34 mouse cellular contexts compared by ENCODE assay signal in genomic region chr12:8632737-8633365, GRCm38 (mm10). TPM values are rescaled to one million over a fixed set of nuclear protein-coding genes. Genes with fewer than 3 reads are reported as not detected.
DNase-seq lines count a peak whose midpoint lies in the region; ATAC-seq and TF ChIP-seq lines count a peak whose summit lies in the region.
"Had no signal": no experiment of that assay in that cellular context is flagged by ENCODE, and none has a peak within 500 bp of the region (broad histone marks: within the 10 kb centered on the region; RNA-seq: fewer than 3 reads in every experiment).

No protein-coding gene starts in this region.

- H3K9me3 ChIP-seq in hindbrain, embryonic 14.5 days (ENCODE audit: control insufficient read depth, low read length), result no peaks in the 10 kb centered on the region
- H3K9me3 ChIP-seq in hindbrain, postnatal 0 days (ENCODE audit: low read length), result no peaks in the 10 kb centered on the region
- H3K9me3 ChIP-seq in midbrain, embryonic 11.5 days (ENCODE audit: control insufficient read depth, low read length), result no peaks in the 10 kb centered on the region
- H3K9me3 ChIP-seq in midbrain, embryonic 14.5 days (ENCODE audit: control insufficient read depth, low read length), result 0 out of 2 replicates have a peak, but pooled peaks cover 2% of the 10 kb centered on the region
- H3K9me3 ChIP-seq in MEL (replicated peaks; ENCODE audit: insufficient read depth, low read length), result no peaks in the 10 kb centered on the region
- H3K9me3 ChIP-seq: embryonic facial prominence, embryonic 12.5 days; embryonic facial prominence, embryonic 15.5 days; hindbrain, embryonic 10.5 days; hindbrain, embryonic 13.5 days had no signal

- H3K79me2 ChIP-seq in MEL (ENCODE audit: control insufficient read depth, insufficient read depth, low read length, poor library complexity), result no peaks in the 10 kb centered on the region

- WGBS in hindbrain, embryonic 14.5 days, result 85% methylated on average over 2 of the region's 2 CpGs
- 83% methylated on average over 2 of the region's 2 CpGs for WGBS in hindbrain, postnatal 0 days
- WGBS in midbrain, embryonic 11.5 days, result 85% methylated on average over 2 of the region's 2 CpGs
- WGBS in midbrain, embryonic 14.5 days, result 85% methylated on average over 2 of the region's 2 CpGs

- no peak for ATAC-seq in hindbrain, embryonic 14.5 days (ENCODE audit: low FRiP score)
- ATAC-seq in hindbrain, postnatal 0 days, result no peak
- ATAC-seq in midbrain, embryonic 11.5 days (ENCODE audit: low FRiP score), result no peak
- no peak for ATAC-seq in midbrain, embryonic 14.5 days (ENCODE audit: low FRiP score, low TSS enrichment)
- ATAC-seq: CD4-positive, CD25-positive, alpha-beta regulatory T cell, adult 4 months; forebrain, embryonic 14.5 days; forebrain, postnatal 0 days had no signal

- H3K4me2 ChIP-seq in hindbrain, embryonic 14.5 days (replicated peaks), result no peak overlapping the region
- no peak overlapping the region for H3K4me2 ChIP-seq in hindbrain, postnatal 0 days (ENCODE audit: low read depth, low read length)
- no peak overlapping the region for H3K4me2 ChIP-seq in midbrain, embryonic 11.5 days
- H3K4me2 ChIP-seq in midbrain, embryonic 14.5 days (ENCODE audit: low read length), result no peak overlapping the region
- H3K4me2 ChIP-seq: embryonic facial prominence, embryonic 12.5 days; embryonic facial prominence, embryonic 15.5 days; heart, embryonic 11.5 days; hindbrain, embryonic 13.5 days had no signal

- H3K36me3 ChIP-seq in hindbrain, embryonic 14.5 days (replicated peaks; ENCODE audit: control insufficient read depth, insufficient read depth), result no peaks in the 10 kb centered on the region
- no peaks in the 10 kb centered on the region for H3K36me3 ChIP-seq in hindbrain, postnatal 0 days (ENCODE audit: insufficient read depth, low read length)
- H3K36me3 ChIP-seq in midbrain, embryonic 11.5 days (ENCODE audit: control insufficient read depth, insufficient read depth, low read length), result no peaks in the 10 kb centered on the region
- no peaks in the 10 kb centered on the region for H3K36me3 ChIP-seq in midbrain, embryonic 14.5 days (ENCODE audit: control insufficient read depth, insufficient read depth, low read length)
- no peaks in the 10 kb centered on the region; a peak in 1 of 4 replicates for H3K36me3 ChIP-seq in MEL (ENCODE audit: control insufficient read depth in 1 of 2, insufficient read depth in 2 of 2, low read length in 2 of 2)
- H3K36me3 ChIP-seq: embryonic facial prominence, embryonic 12.5 days; embryonic facial prominence, embryonic 15.5 days; hindbrain, embryonic 13.5 days had no signal

- DNase-seq in hindbrain, embryonic 14.5 days (ENCODE audit: low spot score), result peak; percentile 50
- DNase-seq in hindbrain, postnatal 0 days (ENCODE audit: low spot score), result no peak
- DNase-seq in midbrain, embryonic 11.5 days (ENCODE audit: low spot score, missing footprints), result peak; percentile 80
- no peak for DNase-seq in midbrain, embryonic 14.5 days
- DNase-seq in MEL (ENCODE audit: low read depth, low spot score), result peak; percentile 19
- no peak for DNase-seq in urinary bladder, postnatal 36 days (ENCODE audit: low spot score in 2 of 2)
- no peak for DNase-seq in layer of hippocampus, adult 2 months (ENCODE audit: low spot score in 2 of 2)
- DNase-seq: adrenal gland, adult 2 months; adrenal gland, postnatal 14 days; cerebellum, adult 11 months; cerebellum, adult 2 months; cerebellum, adult 9-11 months; cerebellum, postnatal 25 days; forebrain, postnatal 0 days; gastrocnemius, adult 2 months; gastrocnemius, postnatal 14 days; heart, adult 11 months; heart, postnatal 36 days had no signal

- TF ChIP-seq EP300 in MEL (IDR thresholded peaks at IDR 0.05; ENCODE audit: low read depth in 1 of 2, low read length in 2 of 2), result no peak

- TF ChIP-seq RAD21 in MEL (IDR thresholded peaks at IDR 0.05; ENCODE audit: low read depth, low read length), result no peak

- TF ChIP-seq POLR2A in MEL (IDR thresholded peaks at IDR 0.05; ENCODE audit: control insufficient read depth in 1 of 2, insufficient read depth in 1 of 2, low read depth in 1 of 2, low read length in 2 of 2, poor library complexity in 1 of 2), result no peak

- H3K27ac ChIP-seq in hindbrain, embryonic 14.5 days, result no peak overlapping the region
- no peak overlapping the region for H3K27ac ChIP-seq in hindbrain, postnatal 0 days
- no peak overlapping the region for H3K27ac ChIP-seq in midbrain, embryonic 11.5 days (ENCODE audit: low read depth, low read length)
- H3K27ac ChIP-seq in midbrain, embryonic 14.5 days (replicated peaks; ENCODE audit: low read depth, low read length), result no peak overlapping the region
- H3K27ac ChIP-seq in MEL (ENCODE audit: control insufficient read depth, low read depth, low read length), result no peak overlapping the region
- H3K27ac ChIP-seq in layer of hippocampus, adult 2 months, result no peak overlapping the region
- H3K27ac ChIP-seq: embryonic facial prominence, embryonic 12.5 days; embryonic facial prominence, embryonic 15.5 days; gastrocnemius, adult 2 months; hindbrain, embryonic 10.5 days; hindbrain, embryonic 13.5 days had no signal

- no peaks in the 10 kb centered on the region for H3K27me3 ChIP-seq in hindbrain, embryonic 14.5 days (ENCODE audit: control insufficient read depth, insufficient read depth, low read length)
- H3K27me3 ChIP-seq in hindbrain, postnatal 0 days (ENCODE audit: insufficient read depth, low read length), result no peaks in the 10 kb centered on the region
- H3K27me3 ChIP-seq in midbrain, embryonic 11.5 days (ENCODE audit: control insufficient read depth, insufficient read depth, low read length), result no peaks in the 10 kb centered on the region
- H3K27me3 ChIP-seq in midbrain, embryonic 14.5 days (ENCODE audit: control insufficient read depth, insufficient read depth, low read length), result no peaks in the 10 kb centered on the region
- no peaks in the 10 kb centered on the region for H3K27me3 ChIP-seq in MEL (ENCODE audit: control insufficient read depth in 1 of 2, insufficient read depth in 2 of 2, low read length in 2 of 2)
- H3K27me3 ChIP-seq: embryonic facial prominence, embryonic 12.5 days; embryonic facial prominence, embryonic 15.5 days; hindbrain, embryonic 13.5 days had no signal

- H3K9ac ChIP-seq in hindbrain, embryonic 14.5 days, result no peak overlapping the region
- H3K9ac ChIP-seq in hindbrain, postnatal 0 days (replicated peaks; ENCODE audit: low read length), result no peak overlapping the region
- no peak overlapping the region for H3K9ac ChIP-seq in midbrain, embryonic 11.5 days (ENCODE audit: low read length)
- no peak overlapping the region for H3K9ac ChIP-seq in midbrain, embryonic 14.5 days (replicated peaks; ENCODE audit: low read length)
- no peak overlapping the region for H3K9ac ChIP-seq in MEL (ENCODE audit: control insufficient read depth, low read depth, low read length, poor library complexity, severe bottlenecking)
- H3K9ac ChIP-seq: embryonic facial prominence, embryonic 12.5 days; embryonic facial prominence, embryonic 15.5 days; forebrain, postnatal 0 days; hindbrain, embryonic 13.5 days had no signal

- no peak for TF ChIP-seq CTCF in hindbrain, postnatal 0 days (IDR thresholded peaks at IDR 0.05; ENCODE audit: low read depth)
- no peak for TF ChIP-seq CTCF in MEL (IDR thresholded peaks at IDR 0.05 in 2 of 3, conservative IDR thresholded peaks at IDR 0.05 in 1 of 3; ENCODE audit: control insufficient read depth in 1 of 3, insufficient read depth in 1 of 3, low read depth in 2 of 3, low read length in 3 of 3, poor library complexity in 1 of 3, severe bottlenecking in 1 of 3)
- TF ChIP-seq CTCF in layer of hippocampus, adult 2 months (conservative IDR thresholded peaks at IDR 0.05), result no peak

- H3K4me3 ChIP-seq in hindbrain, embryonic 14.5 days (replicated peaks; ENCODE audit: low read length), result no peak overlapping the region
- no peak overlapping the region for H3K4me3 ChIP-seq in hindbrain, postnatal 0 days (ENCODE audit: low read length)
- H3K4me3 ChIP-seq in midbrain, embryonic 11.5 days (ENCODE audit: low read depth, low read length), result no peak overlapping the region
- H3K4me3 ChIP-seq in midbrain, embryonic 14.5 days (replicated peaks; ENCODE audit: low read depth, low read length), result no peak overlapping the region
- no peak overlapping the region for H3K4me3 ChIP-seq in MEL (ENCODE audit: control insufficient read depth in 1 of 2, insufficient read depth in 1 of 2, low read depth in 2 of 2, low read length in 2 of 2)
- H3K4me3 ChIP-seq in layer of hippocampus, adult 2 months, result no peak overlapping the region
- H3K4me3 ChIP-seq: embryonic facial prominence, embryonic 12.5 days; embryonic facial prominence, embryonic 15.5 days; gastrocnemius, adult 2 months; hindbrain, embryonic 10.5 days; hindbrain, embryonic 13.5 days had no signal

- no peaks in the 10 kb centered on the region for H3K4me1 ChIP-seq in hindbrain, embryonic 14.5 days (replicated peaks; ENCODE audit: control insufficient read depth, insufficient read depth, low read length)
- H3K4me1 ChIP-seq in hindbrain, postnatal 0 days (ENCODE audit: insufficient read depth, low read length), result no peaks in the 10 kb centered on the region
- no peaks in the 10 kb centered on the region for H3K4me1 ChIP-seq in midbrain, embryonic 11.5 days (ENCODE audit: control insufficient read depth, insufficient read depth, low read length)
- H3K4me1 ChIP-seq in midbrain, embryonic 14.5 days (ENCODE audit: control insufficient read depth, insufficient read depth, low read length), result no peaks in the 10 kb centered on the region
- H3K4me1 ChIP-seq in MEL (ENCODE audit: control insufficient read depth in 1 of 2, insufficient read depth in 2 of 2, low read length in 2 of 2), result peaks cover 0 to 2% of the 10 kb centered on the region in 2 experiments; a peak in 1 of 4 replicates
- H3K4me1 ChIP-seq: embryonic facial prominence, embryonic 12.5 days; embryonic facial prominence, embryonic 15.5 days; hindbrain, embryonic 10.5 days; hindbrain, embryonic 13.5 days had no signal

RNA-seq across cellular contexts. Expression of gene Slc7a15, which starts 34.0 kb away (rescaled TPM):
- not detected in 2 replicates for polyA plus RNA-seq in hindbrain, embryonic 14.5 days (2014; fragmentation: Nextera tagmentation; extraction: Ambion mirVana)
- not detected in 2 replicates for total RNA-seq in hindbrain, postnatal 0 days (2014; rRNA removed)
- 0.09 TPM in 1 of 2 replicates, not detected in the other for polyA plus RNA-seq in hindbrain, postnatal 0 days (2015; fragmentation: Nextera tagmentation; extraction: Ambion mirVana)
- polyA plus RNA-seq in midbrain, embryonic 11.5 days (2014; fragmentation: Nextera tagmentation; extraction: Ambion mirVana), result not detected in 2 replicates
- not detected in 2 replicates for polyA plus RNA-seq in midbrain, embryonic 14.5 days (2014; fragmentation: Nextera tagmentation; extraction: Ambion mirVana)
- total RNA-seq in MEL (2012; rRNA removed), result not detected in 2 replicates
- polyA plus RNA-seq in MEL (2012; ENCODE audit: insufficient read depth in 1 of 2, insufficient read length in 2 of 2, low read depth in 1 of 2, low replicate concordance in 2 of 2, missing spikeins in 1 of 2), result not detected
- total RNA-seq in layer of hippocampus, adult 2 months (2021), result not detected
- total RNA-seq: adrenal gland, adult 2 months; adrenal gland, postnatal 14 days; adrenal gland, postnatal 4 days; common myeloid progenitor, adult 5-6 weeks; forebrain, postnatal 0 days; G1E; gastrocnemius, adult 2 months; gastrocnemius, postnatal 14 days; gastrocnemius, postnatal 4 days; heart, adult 8-10 months; heart, postnatal 36 days had no signal
- polyA plus RNA-seq: adrenal gland, adult 2 months; C2C12; CD4-positive, CD25-positive, alpha-beta regulatory T cell, adult 4 months; embryonic facial prominence, embryonic 12.5 days; embryonic facial prominence, embryonic 15.5 days; forebrain, embryonic 11.5 days; forebrain, embryonic 14.5 days; forebrain, postnatal 0 days; frontal cortex, adult 2 months; G1E; heart, embryonic 11.5 days; heart, embryonic 14.5 days; hindbrain, embryonic 10.5 days; hindbrain, embryonic 13.5 days had no signal

RNA-seq across cellular contexts. Expression of gene Pum2, which starts 41.1 kb away (rescaled TPM):
- 64.9 and 68.6 TPM in 2 replicates for polyA plus RNA-seq in hindbrain, embryonic 14.5 days (2014; fragmentation: Nextera tagmentation; extraction: Ambion mirVana)
- 118 and 133 TPM in 2 replicates for total RNA-seq in hindbrain, postnatal 0 days (2014; rRNA removed)
- 31.1 and 34.5 TPM in 2 replicates for polyA plus RNA-seq in hindbrain, postnatal 0 days (2015; fragmentation: Nextera tagmentation; extraction: Ambion mirVana)
- polyA plus RNA-seq in midbrain, embryonic 11.5 days (2014; fragmentation: Nextera tagmentation; extraction: Ambion mirVana), result 79.1 and 82.5 TPM in 2 replicates
- 69.9 and 83.5 TPM in 2 replicates for polyA plus RNA-seq in midbrain, embryonic 14.5 days (2014; fragmentation: Nextera tagmentation; extraction: Ambion mirVana)
- 62.9 and 67.7 TPM in 2 replicates for total RNA-seq in MEL (2012; rRNA removed)
- 100 to 1,000 TPM in 1 of 2 experiments, 10 to 100 TPM in 1; 87.8 to 140 TPM for polyA plus RNA-seq in MEL (2012; ENCODE audit: insufficient read depth in 1 of 2, insufficient read length in 2 of 2, low read depth in 1 of 2, low replicate concordance in 2 of 2, missing spikeins in 1 of 2)
- 100 to 1,000 TPM; 186 to 195 TPM for total RNA-seq in layer of hippocampus, adult 2 months (2021)

Comparison
In these comparisons a context has a peak if more than half of its experiments do, and no peak if none do; other contexts are left out.
1. DNase-seq: peak in hindbrain, embryonic 14.5 days (single experiment), midbrain, embryonic 11.5 days (single experiment) and MEL (single experiment); none in hindbrain, postnatal 0 days (single experiment), midbrain, embryonic 14.5 days (single experiment), urinary bladder, postnatal 36 days (0 of 2) and layer of hippocampus, adult 2 months (0 of 2).